Mouse (Mus musculus) forebrain, embryonic 12.5 days (tissue): Measurements from ENCODE around the gene Apc2. TPM values are rescaled to one million over a fixed set of nuclear protein-coding genes. Genes with fewer than 3 reads are reported as not detected.

Source experiments
- ATAC-seq: fragments of 200-750 bp; cut with Nextera tagmentation; 2 replicates; pipeline ENCODE4 v1.8.0; 2017; ENCODE audit warnings: moderate TSS enrichment; ENCODE audit not compliant: low FRiP score
- H3K27ac ChIP-seq: fragments of 300-500 bp; sonication (generic); 2 replicates; pipeline ENCODE4 v1.5.1; 2016; ENCODE audit warnings: mild to moderate bottlenecking
- H3K27me3 ChIP-seq: fragments of 300-500 bp; sonication (generic); 2 replicates; pipeline ENCODE4 v1.6.1; 2016; ENCODE audit warnings: mild to moderate bottlenecking
- H3K36me3 ChIP-seq: fragments of 300-500 bp; sonication (generic); replicated peaks from 2 replicates; pipeline ENCODE4 v1.6.1; 2016; ENCODE audit warnings: mild to moderate bottlenecking
- H3K4me1 ChIP-seq: fragments of 300-500 bp; sonication (generic); 2 replicates; pipeline ENCODE4 v1.6.1; 2016
- H3K4me2 ChIP-seq: fragments of 300-500 bp; sonication (generic); 2 replicates; pipeline ENCODE4 v1.6.1; 2016; ENCODE audit warnings: mild to moderate bottlenecking, moderate library complexity
- H3K4me3 ChIP-seq: fragments of 300-500 bp; sonication (generic); replicated peaks from 2 replicates; pipeline ENCODE4 v1.5.1; 2016; ENCODE audit warnings: mild to moderate bottlenecking
- H3K9ac ChIP-seq: fragments of 300-500 bp; sonication (generic); 2 replicates; pipeline ENCODE4 v1.6.1; 2016; ENCODE audit warnings: mild to moderate bottlenecking
- H3K9me3 ChIP-seq: fragments of 300-500 bp; sonication (generic); 2 replicates; pipeline ENCODE4 v1.6.1; 2016
- WGBS: fragments of 180-500 bp; shearing (Covaris S2); methylation state at CpG from one replicate; pipeline ENCODE4 v1.1.7; 2016; 5-methylcytosine and 5-hydroxymethylcytosine counted together
- polyA plus RNA-seq: library from polyadenylated mRNA; unstranded; fragments of >200 nt; fragmentation: Nextera tagmentation; extraction: Ambion mirVana; gene quantifications from 2 replicates; pipeline ENCODE4 v1.2.1, GENCODE M21; 2016

The Apc2 gene
- polyA plus RNA-seq, 1 experiment from 2014 or later = 144 TPM

DNA sequence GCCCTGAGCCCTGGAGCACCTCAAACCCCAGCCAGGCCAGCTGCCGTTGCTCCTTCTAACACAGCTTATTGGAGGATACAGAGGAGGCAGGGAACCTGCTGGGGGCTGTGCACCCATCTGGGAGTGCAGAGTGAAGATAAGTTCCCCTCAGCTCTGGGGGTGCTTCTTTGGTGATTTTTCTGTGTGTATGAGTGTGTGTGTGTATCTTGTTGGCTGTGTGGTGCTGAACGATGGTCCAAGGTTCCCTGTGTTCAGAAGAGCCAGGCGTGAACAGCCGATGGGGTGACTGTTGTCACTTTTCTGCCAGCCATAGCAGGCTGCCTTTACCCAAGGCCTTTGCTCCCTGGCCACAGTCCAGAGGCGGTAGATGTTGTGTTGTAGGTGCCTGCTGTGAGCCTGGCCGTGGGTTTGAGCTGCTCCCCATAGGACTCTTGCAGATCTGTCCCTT is 25.0 kb upstream of the Apc2 start:
- peak overlapping the region; percentile 22; the same call in 1 of the 2 replicates for H3K9ac ChIP-seq
- H3K4me1 ChIP-seq = peaks cover 43% of the 10 kb centered on the region
- 84% methylated on average over 6 of the region's 6 CpGs for WGBS
- no peaks in the 10 kb centered on the region for H3K9me3 ChIP-seq
- no peak overlapping the region for H3K4me3 ChIP-seq
- 0 out of 2 replicates have a peak overlapping the region, but pooled peaks have one; percentile 0 for H3K27ac ChIP-seq
- no peaks in the 10 kb centered on the region for H3K27me3 ChIP-seq
- H3K4me2 ChIP-seq = no peak overlapping the region
- H3K36me3 ChIP-seq = peaks cover 48% of the 10 kb centered on the region
- ATAC-seq = no peak

DNA sequence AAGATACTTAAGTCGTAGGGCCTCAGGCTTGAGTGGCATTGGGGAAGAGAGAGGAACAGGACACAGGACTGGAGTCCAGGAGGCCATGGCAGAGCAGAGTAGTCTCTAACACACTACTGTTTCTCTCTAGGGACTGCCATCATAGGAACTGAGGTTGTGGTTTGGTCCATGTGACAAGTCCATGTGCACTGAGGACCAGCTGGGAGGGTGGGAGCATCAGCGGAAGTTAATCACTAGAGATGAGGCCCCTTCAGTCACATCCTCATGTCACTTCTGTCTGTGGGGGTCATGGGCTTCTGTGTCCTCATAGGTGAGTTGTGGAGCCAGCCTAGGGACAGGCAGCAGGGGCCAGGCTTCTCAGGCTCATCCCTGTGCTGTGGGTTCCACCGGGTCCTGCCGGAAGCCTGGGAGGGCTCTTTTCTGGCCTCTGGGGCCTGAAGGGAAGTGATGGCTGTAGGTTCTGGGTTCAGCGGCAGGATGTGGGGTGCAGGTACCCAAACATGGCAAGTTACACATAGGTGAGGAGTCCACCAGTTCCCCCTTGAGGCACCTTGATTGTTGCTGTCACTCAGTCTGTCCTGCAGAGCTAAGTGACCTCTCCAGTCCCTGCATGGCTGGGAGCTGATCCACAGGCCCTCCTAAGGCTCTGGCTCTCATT is 24.5 kb upstream of the Apc2 start:
- Histone ChIP-seq H3K9ac (peak overlapping the region; percentile 22; the same call in 1 of the 2 replicates), H3K4me3 (no peak overlapping the region), H3K36me3 (peaks cover 54% of the 10 kb centered on the region), H3K27me3 (no peaks in the 10 kb centered on the region), H3K4me1 (peaks cover 38% of the 10 kb centered on the region), H3K27ac (no peak overlapping the region), H3K4me2 (no peak overlapping the region), H3K9me3 (no peaks in the 10 kb centered on the region)
- ATAC-seq = no peak
- 82% methylated on average over 5 of the region's 5 CpGs for WGBS

DNA sequence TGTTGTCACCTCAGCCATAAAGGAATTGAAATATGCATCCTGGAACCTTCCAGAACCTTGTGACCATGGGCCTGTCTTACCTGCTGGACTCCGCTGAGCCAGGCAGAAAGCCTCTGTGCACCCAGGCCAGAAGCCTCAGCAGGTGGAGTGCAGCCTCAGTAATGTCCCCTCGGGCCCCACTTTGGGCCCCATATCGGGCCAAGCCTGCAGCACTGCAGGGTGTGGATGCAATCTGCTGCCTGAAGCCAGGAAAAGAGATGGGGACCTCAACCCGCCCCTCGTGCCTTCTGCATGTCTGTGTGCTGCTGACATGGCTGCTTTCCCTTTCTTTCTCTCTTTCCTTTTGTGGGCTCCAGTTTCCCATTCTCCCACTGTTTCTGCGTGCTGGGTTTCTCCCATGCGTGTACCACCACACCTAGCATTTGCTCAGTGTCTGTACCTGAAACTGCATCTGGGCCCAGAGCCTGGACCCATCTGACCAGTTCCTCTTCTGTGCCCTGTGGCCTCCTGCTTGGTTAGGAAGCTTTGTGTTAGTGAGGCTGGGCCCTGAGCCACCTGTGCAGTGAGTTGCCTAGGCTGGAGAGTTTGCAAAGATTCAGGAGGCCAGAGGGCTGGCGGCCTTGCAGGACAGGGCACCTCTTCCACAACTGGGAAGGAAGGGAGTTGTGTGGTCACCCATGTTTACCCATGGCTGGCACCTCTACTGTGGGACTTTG is 23.7 kb upstream of the Apc2 start:
- H3K9ac ChIP-seq = no peak overlapping the region
- no peak for ATAC-seq
- no peaks in the 10 kb centered on the region for H3K27me3 ChIP-seq
- H3K36me3 ChIP-seq = peaks cover 61% of the 10 kb centered on the region
- H3K4me3 ChIP-seq = no peak overlapping the region
- peaks cover 31% of the 10 kb centered on the region for H3K4me1 ChIP-seq
- H3K27ac ChIP-seq = no peak overlapping the region
- no peak overlapping the region for H3K4me2 ChIP-seq
- H3K9me3 ChIP-seq = no peaks in the 10 kb centered on the region
- 90% methylated on average over 8 of the region's 8 CpGs for WGBS

DNA sequence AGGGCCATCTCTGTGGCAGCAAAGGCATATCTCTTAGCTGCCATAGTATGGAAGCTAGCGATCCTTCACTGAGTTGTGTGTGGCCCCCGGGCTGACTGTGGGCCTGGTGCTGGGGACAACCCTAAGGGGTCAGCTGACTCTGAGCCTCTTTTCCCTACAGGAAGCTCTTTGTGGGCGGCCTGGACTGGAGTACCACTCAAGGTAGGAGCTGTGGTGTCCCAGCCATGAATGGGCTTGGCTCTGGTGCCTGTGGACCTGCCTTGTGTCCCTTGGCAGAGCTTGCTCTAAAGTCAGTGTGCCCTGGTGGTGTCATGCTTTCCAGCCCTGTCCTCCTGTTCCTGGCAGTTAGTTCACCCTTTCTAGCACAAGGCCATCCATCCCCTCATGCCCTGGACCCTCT is 21.9 kb upstream of the Apc2 start:
- no peaks in the 10 kb centered on the region for H3K9me3 ChIP-seq
- no peak overlapping the region for H3K27ac ChIP-seq
- H3K36me3 ChIP-seq = peaks cover 71% of the 10 kb centered on the region
- WGBS = 94% methylated on average over 3 of the region's 3 CpGs
- H3K4me1 ChIP-seq = peaks cover 12% of the 10 kb centered on the region
- no peak overlapping the region for H3K4me2 ChIP-seq
- no peak for ATAC-seq
- no peak overlapping the region for H3K4me3 ChIP-seq
- H3K27me3 ChIP-seq = no peaks in the 10 kb centered on the region
- no peak overlapping the region for H3K9ac ChIP-seq

DNA sequence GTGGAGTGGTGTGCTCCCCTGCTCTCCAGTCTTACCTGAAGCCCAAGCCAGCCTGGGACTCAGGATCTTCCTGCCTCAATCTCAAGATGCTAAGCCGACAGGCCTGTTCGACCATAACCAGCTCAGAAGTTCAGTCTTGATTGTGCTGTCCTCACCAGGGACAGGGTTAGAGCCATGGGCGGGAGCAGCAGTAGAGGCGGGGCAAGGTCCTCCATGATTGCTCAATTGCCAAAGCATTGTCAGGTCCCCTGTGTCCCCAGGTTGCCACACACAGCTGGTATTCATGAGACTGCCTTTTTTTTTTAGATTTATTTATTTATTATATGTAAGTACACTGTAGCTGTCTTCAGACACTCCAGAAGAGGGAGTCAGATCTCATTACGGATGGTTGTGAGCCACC is 19.5 kb upstream of the Apc2 start:
- H3K27ac ChIP-seq = no peak overlapping the region

DNA sequence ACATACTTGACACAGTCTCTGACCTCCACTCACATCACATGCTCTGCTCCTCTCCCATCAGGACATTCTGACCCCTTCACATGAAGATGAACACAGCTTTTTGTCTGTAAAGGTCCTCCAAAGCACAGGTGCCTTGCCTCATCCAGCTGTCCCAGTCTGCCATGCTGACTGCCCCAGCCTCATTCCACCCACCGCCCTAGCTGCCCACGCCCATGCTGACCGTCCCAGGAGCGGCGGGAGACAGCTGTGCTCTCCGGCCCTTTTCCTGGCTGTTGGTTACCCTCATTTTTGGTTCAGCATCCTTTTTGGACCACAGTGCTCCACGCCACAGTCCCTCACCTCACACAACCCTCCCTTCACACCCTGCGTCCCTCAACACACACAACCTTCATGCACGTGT is 17.4 kb upstream of the Apc2 start:
- Histone ChIP-seq H3K4me2 (no peak overlapping the region), H3K9ac (no peak overlapping the region), H3K27me3 (no peaks in the 10 kb centered on the region), H3K27ac (no peak overlapping the region), H3K9me3 (no peaks in the 10 kb centered on the region), H3K4me3 (no peak overlapping the region), H3K4me1 (peaks cover 4% of the 10 kb centered on the region; the same call in 1 of the 2 replicates), H3K36me3 (peaks cover 96% of the 10 kb centered on the region)
- no peak for ATAC-seq
- 96% methylated on average over 9 of the region's 9 CpGs for WGBS

More for the DNA sequence above, 19.5 kb upstream of the Apc2 start:
- Histone ChIP-seq H3K9ac (no peak overlapping the region), H3K4me1 (no peaks in the 10 kb centered on the region; the same call in 1 of the 2 replicates), H3K9me3 (no peaks in the 10 kb centered on the region), H3K36me3 (peaks cover 80% of the 10 kb centered on the region), H3K27me3 (no peaks in the 10 kb centered on the region), H3K4me2 (no peak overlapping the region), H3K4me3 (no peak overlapping the region)
- no peak for ATAC-seq
- 88% methylated on average over 5 of the region's 5 CpGs for WGBS

- WGBS = 97% methylated on average over 12 of the region's 12 CpGs
- no peaks in the 10 kb centered on the region for H3K27me3 ChIP-seq
- no peak for ATAC-seq
Observed at GRCm38 (mm10) chr10:80279273-80279672, 16.5 kb upstream of the Apc2 start.

DNA sequence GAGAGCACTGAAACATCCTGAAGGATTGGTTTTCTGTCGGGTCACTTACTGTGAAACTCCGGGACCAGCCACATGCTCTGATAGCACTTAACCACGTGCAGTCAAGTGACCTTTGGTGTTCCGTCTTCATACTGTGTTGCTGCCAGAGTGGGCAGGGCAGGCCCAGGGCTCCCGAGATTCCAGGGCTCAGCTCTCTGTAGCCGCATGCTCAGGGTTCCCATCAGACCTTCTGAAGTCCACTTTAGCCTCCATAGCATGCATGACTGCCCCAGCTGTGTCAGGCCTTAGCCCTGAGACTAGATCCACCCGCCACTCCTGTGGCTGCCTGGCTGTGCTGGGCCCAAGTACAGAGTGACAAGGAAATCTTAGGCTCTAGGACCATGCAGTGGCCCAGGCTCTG is 14.5 kb upstream of the Apc2 start:
- Histone ChIP-seq H3K27me3 (no peaks in the 10 kb centered on the region), H3K4me1 (peaks cover 4% of the 10 kb centered on the region; the same call in 1 of the 2 replicates), H3K9ac (no peak overlapping the region), H3K4me2 (no peak overlapping the region), H3K27ac (no peak overlapping the region), H3K36me3 (peaks cover 98% of the 10 kb centered on the region), H3K9me3 (no peaks in the 10 kb centered on the region), H3K4me3 (no peak overlapping the region)
- no peak for ATAC-seq
- WGBS = 89% methylated on average over 7 of the region's 7 CpGs

More at GRCm38 (mm10) chr10:80279273-80279672, 16.5 kb upstream of the Apc2 start:
- peaks cover 4% of the 10 kb centered on the region; the same call in 1 of the 2 replicates for H3K4me1 ChIP-seq
- no peaks in the 10 kb centered on the region for H3K9me3 ChIP-seq
- H3K9ac ChIP-seq = no peak overlapping the region
- no peak overlapping the region for H3K27ac ChIP-seq
- H3K4me2 ChIP-seq = no peak overlapping the region
- no peak overlapping the region for H3K4me3 ChIP-seq
- peaks cover 97% of the 10 kb centered on the region for H3K36me3 ChIP-seq

- Histone ChIP-seq H3K36me3 (peaks cover 98% of the 10 kb centered on the region), H3K9ac (peak overlapping the region; percentile 36; the same call in 1 of the 2 replicates), H3K4me3 (no peak overlapping the region), H3K4me2 (no peak overlapping the region), H3K9me3 (no peaks in the 10 kb centered on the region), H3K4me1 (peaks cover 4% of the 10 kb centered on the region; the same call in 1 of the 2 replicates), H3K27ac (no peak overlapping the region), H3K27me3 (no peaks in the 10 kb centered on the region)
- WGBS = 86% methylated on average over 8 of the region's 8 CpGs
- no peak for ATAC-seq
Observed at GRCm38 (mm10) chr10:80281921-80282371, 13.8 kb upstream of the Apc2 start.

- Histone ChIP-seq H3K9me3 (no peaks in the 10 kb centered on the region), H3K4me2 (no peak overlapping the region), H3K9ac (peak overlapping the region; percentile 36; the same call in 1 of the 2 replicates), H3K36me3 (peaks cover 98% of the 10 kb centered on the region), H3K4me3 (no peak overlapping the region), H3K27ac (no peak overlapping the region), H3K4me1 (peaks cover 4% of the 10 kb centered on the region; the same call in 1 of the 2 replicates), H3K27me3 (no peaks in the 10 kb centered on the region)
- ATAC-seq = no peak
- WGBS = 90% methylated on average over 20 of the region's 20 CpGs
Observed at GRCm38 (mm10) chr10:80282481-80283441, 13.0 kb upstream of the Apc2 start.

DNA sequence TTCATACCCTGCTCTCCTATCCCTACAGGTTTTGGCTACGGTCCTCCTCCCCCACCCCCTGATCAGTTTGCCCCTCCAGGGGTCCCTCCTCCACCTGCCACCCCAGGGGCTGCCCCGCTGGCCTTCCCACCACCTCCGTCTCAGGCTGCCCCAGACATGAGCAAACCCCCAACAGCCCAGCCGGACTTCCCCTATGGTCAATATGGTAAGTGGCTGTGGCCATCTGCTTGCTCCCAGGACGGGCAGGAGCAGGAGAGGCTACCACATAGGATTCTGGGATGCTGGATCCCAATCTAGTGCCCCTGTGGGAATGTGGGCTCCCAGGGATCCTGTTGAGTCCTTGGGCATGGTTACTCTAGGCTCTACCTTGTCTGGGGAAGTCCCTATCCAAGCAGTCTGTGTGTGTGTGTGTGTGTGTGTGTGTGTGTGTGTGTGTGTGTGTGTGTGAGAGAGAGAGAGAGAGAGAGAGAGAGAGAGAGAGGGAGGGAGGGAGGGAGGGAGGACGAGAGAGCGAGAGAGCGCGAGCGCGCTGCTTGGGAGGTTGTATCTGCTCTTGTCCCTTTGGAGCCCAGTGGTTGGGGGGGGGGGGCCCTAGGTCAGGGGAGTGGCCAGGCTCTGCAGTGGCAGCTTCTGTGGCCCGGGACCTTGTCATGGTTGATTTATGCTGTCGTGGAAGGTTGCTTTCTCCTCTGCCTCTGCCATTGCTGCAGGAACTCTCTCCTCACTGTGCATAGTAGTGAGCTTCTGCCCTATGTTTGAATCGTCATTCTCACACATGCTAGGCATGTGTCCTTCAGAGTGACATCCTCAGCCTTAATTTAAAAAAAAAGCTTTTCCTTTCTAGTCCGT is 10.3 kb upstream of the Apc2 start:
- H3K36me3 ChIP-seq = peaks cover 89% of the 10 kb centered on the region
- H3K27ac ChIP-seq = no peak overlapping the region
- H3K27me3 ChIP-seq = no peaks in the 10 kb centered on the region
- 81% methylated on average over 9 of the region's 15 CpGs for WGBS
- peaks cover 4% of the 10 kb centered on the region; the same call in 1 of the 2 replicates for H3K4me1 ChIP-seq
- H3K4me2 ChIP-seq = no peak overlapping the region
- H3K9ac ChIP-seq = no peak overlapping the region
- no peak for ATAC-seq
- H3K4me3 ChIP-seq = no peak overlapping the region
- H3K9me3 ChIP-seq = no peaks in the 10 kb centered on the region
